Mouse (Mus musculus) spleen, postnatal 36 days (tissue): ENCODE data around the gene Agpat3.

Source experiments
- DNase-seq, 2 experiments: peaks; one replicate each; pipeline ENCODE4 v3.0.0; 2022; ENCODE audit warnings: low spot score in 2 of 2, mixed read lengths in 1 of 2

The Agpat3 gene

GRCm38 (mm10) chr10:78219528-78219927 is 132.8 kb downstream of the Agpat3 start:
- DNase-seq: no peak
